Mouse (Mus musculus) lung, postnatal 0 days (tissue): ENCODE data around the gene Hdac7.

Experiments used
- CTCF ChIP-seq: IDR thresholded peaks from 2 replicates; pipeline ENCODE4 v1.5.1; 2016; ENCODE audit warnings: antibody characterized with exemption, mild to moderate bottlenecking
- EP300 ChIP-seq: IDR thresholded peaks from 2 replicates; pipeline ENCODE4 v1.6.1; 2016; ENCODE audit warnings: antibody characterized with exemption, mild to moderate bottlenecking, control low read depth

DNA sequence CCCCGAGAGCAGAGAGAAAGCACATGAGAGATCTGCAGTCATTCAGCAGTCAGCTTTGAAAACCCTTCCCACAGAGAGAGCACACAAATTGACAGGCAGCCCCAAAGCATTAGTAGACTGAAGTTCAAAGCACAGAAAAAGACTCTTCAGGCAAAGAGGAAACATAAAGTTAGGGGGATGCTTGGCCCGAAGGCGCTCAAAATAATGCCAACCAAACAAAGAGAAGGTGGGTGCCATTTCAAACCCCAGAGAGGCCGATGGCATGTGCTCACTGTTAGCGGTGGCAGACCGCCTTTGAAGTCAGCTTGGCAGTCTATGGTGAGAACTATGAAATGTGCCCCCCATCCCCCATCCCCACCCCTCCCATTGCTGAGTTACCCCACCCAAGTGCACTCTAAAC, 2.2 kb downstream of the Hdac7 start:
- TF ChIP-seq CTCF, result no peak
- no peak for TF ChIP-seq EP300
